Mouse (Mus musculus) c-Kit-positive CD71-positive TER-119-negative erythroid progenitor cells, embryonic 14.5 days (primary cell): ENCODE data around the gene Cpn1.

Experiments
- DNase-seq: peaks from one replicate; pipeline ENCODE4 v3.0.0-alpha.2; 2013; ENCODE audit warnings: low read depth

The Cpn1 gene

GRCm38 (mm10) chr19:43912775-43913486, 73.4 kb downstream of the Cpn1 start:
- no peak for DNase-seq

GRCm38 (mm10) chr19:43906492-43906891, 79.9 kb downstream of the Cpn1 start:
- DNase-seq, result no peak
